Mouse (Mus musculus) T-helper 17 cell (primary cell): Measurements from ENCODE around the gene Iscu.
"Not testable (repeated sequence)": the region's sequence is repeated elsewhere in the genome, so short reads cannot be mapped to it uniquely, and the experiment has no call there.

Source experiments
- in situ Hi-C, 2 experiments: fragments of 300-600 bp; cut with MboI, MseI; formaldehyde crosslinking; loops; 1 replicate in 1 of 2; 2 replicates in 1 of 2; pipeline ENCODE4 v1.15.1; 2025; ENCODE audit warnings: high pct_unique_total_duplicates in 2 of 2

Iscu gene

DNA sequence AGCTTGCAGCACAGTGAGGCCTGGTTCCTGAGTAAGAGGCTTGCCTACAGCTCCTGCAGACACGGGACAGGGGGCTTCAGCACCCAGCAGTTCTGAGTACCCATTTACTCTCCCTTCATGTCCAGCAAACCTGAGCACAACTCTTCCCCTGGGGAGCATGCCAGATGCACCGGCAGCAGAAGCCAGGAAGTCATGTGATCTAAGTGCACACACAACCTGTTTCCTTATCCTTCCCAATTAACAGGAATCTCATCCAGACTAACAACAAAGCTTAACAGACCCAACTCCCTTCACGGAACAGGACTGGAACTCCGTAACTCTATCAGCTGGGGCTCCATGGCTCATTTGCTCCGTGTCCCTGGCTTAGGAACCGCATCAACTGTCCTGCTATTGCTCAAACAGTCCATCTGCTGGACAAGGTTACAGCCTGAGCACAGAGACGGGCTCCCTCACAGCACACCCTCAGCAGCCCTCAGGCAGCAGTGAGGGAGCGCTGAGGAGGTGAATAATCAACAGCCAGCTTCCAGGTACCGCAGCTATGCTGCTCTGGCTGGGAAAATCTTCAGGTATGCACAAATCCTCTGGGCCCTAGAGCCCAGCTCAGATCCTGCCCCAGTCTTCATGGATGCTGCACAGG lies 20.9 kb upstream of the Iscu start:
- in situ Hi-C loops = no loop called here

DNA sequence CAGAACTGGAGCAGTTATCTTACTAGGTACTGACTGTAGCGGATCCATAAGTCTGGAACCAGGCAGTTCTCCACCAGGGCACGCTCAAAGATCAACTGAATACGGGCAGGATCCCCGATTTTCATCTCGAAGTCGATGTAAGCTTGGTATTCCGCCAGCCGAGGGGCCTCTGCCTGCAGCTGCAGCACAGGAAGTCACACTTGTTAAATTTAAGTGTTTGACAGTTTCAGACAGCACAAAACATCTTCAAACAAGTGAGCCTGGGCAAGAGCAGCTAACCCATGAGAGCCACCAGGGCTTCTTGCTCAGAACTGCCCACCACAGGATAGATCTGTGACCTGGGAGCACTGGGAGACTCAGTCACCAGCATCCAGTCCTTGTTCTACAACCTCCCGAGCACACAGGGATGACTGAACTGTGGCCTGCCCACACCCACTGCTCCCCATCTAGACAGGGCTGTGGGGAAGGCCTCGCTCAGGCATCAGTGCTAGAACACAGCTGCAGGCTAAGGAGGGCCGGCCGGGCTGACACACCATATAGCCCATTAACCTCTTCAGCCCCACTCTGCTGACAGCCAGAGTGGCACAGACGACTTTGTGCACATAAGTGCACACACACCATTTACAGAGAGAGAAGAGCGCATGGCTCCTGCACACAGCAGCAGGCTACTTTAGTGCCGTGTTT lies 17.1 kb upstream of the Iscu start:
- in situ Hi-C loops = no loop called here

DNA sequence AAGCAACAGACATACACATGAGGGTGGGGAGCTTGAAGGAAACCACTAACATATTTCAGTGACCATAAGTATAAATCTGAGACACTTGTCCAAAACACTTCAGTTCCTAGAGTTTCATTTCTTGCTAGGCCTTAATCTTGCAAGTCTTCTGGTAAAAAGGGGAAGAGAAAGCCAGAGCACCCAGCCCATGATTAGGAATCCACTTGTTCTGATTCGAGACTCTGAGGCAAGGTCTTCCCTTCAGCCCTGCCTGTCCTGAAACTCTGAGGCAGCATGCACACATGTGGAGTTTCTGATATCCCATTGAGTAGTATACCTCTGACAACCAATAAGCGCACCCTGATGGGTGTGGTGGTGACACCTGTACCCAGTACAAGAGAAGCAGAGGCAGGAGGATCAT lies 11.0 kb upstream of the Iscu start:
- in situ Hi-C loops = no loop called here

DNA sequence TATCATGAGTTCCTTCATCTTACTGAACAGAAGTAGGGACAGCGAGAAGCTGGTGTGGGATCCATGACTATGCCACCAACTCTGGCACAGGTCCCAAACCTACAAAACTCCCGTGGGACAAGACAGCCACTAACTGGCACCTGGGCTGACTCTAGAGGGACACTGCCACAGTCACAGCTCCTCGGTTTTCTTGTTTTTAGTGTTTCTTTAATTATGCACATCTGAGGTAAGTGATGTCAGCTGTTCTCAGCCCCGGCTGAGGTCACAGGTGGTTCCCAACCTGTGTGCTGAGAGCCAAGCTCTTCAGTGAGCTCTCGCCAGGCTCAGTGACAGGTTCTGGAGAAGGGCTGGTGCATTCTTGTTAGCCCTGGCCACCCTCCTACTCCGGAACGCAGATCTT lies 8.1 kb upstream of the Iscu start:
- in situ Hi-C loops = no loop called here

DNA sequence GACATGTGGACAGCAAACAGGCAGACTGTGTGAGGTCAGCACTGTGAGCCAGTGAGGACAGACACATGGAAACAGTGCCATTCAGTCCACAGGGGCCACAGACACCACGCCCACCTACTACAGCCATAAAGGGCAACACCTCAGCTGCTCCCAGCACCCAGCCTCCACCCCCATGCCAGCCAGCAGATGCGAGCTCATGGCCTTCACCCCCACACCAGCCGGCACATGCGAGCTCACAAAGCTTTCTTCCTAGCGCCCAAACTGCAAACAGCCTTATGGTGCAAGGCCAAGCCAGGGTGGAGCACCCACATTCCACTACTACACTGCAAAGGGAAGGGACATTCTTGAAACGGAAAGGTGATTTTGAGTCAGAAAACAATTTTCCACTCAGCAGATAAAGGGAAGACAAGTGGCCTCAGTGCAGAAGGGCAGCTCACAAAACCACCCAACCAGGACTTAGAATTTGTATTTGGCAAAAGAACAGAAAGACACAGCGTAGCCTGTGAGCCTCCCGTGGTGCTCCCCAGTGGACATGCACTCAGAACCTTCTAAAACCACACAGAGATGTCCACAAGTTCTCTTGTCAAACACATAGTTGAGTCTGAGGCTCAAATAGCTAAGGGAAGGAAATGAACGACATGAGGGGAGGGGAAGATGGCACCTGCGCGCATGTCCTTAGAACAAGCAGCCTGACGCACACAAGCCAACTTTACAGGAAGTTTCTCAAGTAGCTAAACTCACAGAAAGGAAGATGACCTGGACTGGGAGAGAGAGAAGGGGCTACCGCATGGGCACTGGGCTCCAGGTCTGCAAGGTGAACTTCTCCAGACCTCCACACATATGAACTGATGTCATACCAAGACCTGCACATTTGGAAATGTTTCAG lies 6.7 kb upstream of the Iscu start:
- in situ Hi-C loops = no loop called here

DNA sequence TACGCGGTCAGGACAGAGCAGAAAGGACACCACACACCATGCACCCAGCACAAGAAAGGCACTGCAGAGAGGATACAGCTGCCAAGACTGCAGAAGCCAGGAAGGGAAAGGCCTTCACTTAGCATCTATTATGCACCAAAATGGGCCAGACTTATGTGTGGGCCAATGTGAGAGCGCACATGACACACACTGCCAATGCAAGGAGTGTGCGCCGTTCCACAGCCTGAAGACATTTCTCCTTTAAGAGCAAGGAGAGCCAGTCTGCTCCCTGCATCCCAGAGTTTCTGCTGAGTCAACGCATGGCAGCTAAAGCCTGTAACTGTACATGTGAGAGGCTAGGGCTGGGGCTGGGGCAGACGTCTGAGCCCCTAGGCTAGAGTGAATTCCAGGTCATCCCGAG lies 3.7 kb upstream of the Iscu start:
- in situ Hi-C loops = no loop called here

DNA sequence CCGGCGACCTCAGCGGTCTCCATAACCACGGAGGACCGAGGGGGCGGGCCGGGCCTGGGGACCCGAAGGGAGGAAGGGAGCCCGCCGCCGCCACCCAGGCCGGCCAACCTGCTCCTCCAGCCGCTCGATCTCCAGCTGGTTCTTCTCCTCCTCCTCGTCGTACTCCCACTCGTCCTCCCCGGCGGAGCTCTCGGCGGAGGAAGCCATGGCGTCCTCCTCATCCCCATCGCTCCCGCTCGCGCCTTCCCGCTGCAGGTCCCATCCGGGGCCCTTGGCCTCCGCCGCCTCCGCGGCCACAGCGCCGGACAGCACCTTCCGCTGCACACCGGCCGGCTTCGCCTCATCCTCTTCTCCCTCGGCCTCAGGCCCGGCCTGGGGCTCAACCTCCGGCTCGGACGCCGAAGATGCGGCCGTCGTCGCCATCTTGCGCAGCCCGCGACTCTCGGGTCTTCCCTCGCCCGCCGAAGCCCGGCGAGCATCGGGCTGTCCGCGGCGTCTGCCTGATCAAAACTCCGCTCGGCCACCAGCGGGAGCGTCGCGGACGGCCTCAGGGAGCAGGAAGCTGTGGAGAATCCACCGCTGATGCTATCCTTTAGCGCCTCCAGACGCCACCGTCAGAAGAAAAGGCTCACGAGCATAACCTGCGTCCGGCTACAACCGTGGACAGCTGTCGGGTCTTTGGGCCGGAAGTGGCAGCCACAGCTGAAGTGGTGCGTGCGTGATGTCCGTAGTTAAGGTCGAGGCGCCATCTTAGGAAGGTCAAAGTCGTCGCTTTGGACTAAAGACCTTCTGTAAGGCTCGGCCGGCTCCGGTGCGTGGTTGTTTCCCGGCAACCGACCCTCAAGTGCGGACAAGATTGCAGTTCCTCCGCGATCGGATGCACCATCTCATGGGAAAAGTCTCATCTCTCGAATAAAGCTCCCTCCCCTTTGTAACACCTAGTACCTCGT lies 1.1 kb upstream of the Iscu start:
- in situ Hi-C loops = loop anchor here (5.0 kb wide), 1 partner anchor 41 kb away; no protein-coding TSS in a partner anchor

DNA sequence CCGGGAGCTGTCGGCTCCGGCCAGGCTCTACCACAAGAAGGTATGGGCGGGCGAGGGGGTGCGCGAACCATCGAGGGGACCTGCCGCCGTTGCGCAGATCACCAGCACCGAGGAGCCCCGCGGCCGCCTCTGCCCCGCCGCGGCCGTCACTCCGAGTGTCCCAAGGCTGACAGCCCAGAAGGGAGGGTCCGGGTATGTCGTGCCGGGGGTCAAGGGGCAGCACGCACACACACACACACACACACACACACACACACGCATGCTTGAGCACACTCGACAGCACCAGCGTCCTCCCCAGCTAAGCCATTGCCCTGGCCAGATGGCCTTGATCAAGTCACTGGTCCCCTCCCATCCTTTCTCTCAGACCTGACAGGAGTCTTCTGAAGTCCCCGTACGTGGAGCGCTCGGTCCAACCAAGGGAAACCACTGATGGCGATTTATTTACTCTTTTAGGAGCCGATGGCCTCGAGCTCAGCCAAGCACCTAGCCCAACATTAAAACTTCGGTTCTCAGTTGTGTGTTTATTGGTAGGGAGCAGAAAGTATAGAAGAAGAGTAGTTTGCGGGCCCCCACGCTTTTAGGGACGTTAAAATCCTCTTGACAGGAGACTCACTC lies 464 bp downstream of the Iscu start:
- in situ Hi-C loops = loop anchor here (5.0 kb wide), 1 partner anchor 39 kb away; no protein-coding TSS in a partner anchor

DNA sequence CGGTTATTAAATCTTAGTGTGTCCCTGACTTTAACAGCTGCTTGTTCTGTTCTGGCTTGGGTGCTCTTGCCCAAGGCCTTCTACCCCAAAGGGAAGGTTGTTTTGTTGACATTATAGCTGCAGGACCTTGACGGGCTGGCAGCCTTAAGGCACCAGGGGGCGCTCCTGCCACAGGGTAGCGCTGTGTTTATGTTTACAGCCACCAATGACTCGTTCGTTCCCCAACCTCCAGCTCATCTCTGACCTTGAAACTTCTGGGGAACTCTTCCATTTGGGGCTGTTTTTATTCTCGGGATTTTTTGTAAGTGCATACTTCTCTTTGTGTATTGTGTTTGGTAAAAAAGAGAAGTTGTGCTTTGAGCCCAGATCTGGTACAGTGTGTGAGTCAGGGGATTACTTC lies 1.1 kb downstream of the Iscu start:
- in situ Hi-C loops = loop anchor here (5.0 kb wide), 1 partner anchor 39 kb away; no protein-coding TSS in a partner anchor

DNA sequence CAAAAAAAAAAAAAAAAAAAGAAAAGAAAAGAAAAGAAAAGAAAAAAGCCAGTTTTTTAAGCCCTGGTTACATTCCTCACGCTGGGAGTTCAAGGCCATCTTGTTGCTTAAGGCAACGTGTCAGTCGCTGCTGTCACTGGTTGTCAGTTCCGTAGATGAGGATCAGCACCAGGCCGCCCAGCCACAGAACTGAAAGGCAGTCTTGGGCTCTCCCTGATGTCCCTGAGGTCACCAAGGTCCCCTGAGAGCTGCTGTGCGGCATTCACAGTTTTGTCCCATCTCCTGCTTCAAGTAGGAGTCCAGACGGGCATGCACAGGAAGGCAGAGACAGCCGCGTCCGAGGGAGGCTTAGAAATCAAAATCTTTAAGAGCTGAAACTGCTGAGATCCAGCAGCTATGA lies 3.0 kb downstream of the Iscu start:
- in situ Hi-C loops = no loop called here

DNA sequence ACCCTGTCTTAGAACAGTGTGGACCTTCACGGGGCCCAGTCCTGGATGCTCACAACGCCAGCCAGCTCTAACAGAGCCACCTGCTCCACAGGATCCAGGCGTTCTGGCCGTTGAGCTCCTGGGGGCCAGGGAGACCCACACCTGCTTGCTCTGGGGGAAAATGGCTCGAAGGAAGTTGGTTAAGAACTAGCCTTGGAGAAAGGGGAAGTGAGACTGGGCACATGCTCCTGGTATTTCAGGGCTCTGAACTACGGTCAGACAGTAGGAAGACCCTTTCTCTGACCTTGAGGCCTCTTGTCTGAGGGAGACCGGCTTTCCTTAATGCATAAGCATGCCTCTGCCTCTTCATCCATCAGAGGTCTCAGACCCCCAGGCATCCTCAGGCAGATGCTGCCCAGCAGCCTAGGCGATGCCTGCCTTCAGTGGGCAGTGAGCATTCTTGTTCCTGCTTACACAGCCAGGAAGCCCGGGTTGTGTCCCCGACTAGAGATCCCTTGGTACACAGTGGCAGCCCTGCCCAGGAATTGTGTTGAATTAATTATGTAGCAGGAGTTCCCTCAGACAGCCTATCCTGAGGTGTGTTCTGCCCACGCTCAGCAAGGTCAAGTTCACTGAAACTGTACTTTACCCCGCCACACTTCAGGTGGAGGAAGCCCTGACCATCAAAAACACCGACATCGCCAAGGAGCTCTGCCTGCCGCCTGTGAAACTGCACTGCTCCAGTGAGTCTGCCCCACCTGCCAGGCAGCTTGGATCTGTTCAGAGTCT lies 3.8 kb downstream of the Iscu start:
- in situ Hi-C loops = no loop called here

DNA sequence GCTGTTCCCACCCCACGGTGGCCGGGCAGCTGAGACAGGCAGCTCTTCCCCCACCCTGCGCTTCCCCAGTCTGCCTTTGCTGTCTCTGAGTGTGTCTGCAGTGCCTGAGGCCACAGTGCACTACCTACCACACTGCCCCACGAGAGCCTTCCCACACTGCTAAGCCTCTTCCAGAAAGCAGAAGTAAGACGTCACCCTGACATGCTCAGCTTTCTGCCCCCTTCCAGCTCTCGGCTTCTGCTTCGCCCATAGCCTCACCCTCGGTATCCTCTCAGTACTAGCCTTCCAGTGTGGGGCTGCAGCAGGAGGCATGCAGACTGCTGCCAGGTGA lies 4.3 kb downstream of the Iscu start:
- in situ Hi-C loops = no loop called here

DNA sequence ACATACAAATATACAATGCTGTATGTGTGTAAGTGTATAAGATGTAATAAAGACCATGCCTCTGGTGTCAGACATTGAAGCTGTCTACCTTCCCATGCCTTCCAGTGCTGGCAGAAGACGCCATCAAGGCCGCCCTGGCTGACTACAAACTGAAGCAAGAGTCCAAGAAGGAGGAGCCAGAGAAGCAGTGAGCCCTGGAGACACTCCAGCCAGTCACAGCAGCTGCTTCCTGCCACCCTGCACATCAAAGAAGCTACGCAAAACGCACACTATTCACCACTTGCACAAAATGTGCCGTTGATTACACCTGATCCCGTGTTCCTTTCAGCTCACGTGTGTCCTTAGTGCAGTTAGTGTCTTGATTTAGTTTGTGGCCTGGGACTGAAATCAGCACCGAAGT lies 5.2 kb downstream of the Iscu start:
- in situ Hi-C loops = not testable (repeated sequence)

DNA sequence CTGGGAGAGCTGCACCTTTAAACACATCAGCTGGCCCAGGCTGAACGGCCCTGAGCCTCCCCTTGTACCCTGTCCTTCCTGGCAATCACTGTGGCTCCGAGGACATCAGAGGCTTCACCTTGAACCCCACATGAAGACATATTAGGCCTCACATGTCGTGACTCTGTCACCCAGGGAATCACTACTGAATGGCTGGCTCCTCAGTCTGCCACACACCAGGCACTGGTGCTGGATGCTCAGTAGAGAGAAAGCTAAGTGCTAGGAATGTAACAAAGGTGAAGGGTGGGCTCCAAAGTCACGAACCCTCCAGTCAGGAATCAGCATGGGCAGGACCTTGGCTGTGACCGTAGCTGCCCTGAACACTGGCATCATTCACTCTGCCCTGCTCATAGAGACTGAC lies 7.0 kb downstream of the Iscu start:
- in situ Hi-C loops = no loop called here

DNA sequence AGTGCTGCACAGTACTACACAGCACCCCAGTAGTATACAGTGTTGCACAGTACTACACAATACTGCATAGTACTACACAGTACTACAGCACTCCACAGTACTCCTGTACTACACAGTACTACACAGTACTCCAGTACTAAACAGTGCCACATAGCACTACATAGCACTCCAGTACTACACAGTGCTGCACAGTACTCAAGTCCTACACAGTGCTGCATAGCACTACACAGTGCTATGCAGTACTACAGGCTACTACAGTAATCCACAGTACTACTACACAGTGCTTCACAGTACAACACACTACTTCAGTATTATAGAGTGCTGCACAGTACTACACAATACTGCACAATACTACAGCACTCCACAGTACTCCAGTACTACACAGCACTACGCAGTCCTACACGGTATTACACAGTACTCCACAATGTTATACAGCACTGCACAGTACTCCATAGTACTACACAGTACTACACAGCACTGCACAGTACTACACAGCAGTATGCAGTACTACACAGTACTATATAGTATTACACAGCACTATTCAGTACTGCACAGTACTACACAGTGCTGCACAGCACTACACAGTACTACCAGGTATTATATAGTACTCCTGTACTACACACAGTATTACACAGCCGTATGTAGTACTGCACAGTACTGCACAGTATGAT lies 7.7 kb downstream of the Iscu start:
- in situ Hi-C loops = loop anchor here in 1 of 2 experiments (5.0 kb wide), 1 partner anchor 162 kb away; no protein-coding TSS in a partner anchor

DNA sequence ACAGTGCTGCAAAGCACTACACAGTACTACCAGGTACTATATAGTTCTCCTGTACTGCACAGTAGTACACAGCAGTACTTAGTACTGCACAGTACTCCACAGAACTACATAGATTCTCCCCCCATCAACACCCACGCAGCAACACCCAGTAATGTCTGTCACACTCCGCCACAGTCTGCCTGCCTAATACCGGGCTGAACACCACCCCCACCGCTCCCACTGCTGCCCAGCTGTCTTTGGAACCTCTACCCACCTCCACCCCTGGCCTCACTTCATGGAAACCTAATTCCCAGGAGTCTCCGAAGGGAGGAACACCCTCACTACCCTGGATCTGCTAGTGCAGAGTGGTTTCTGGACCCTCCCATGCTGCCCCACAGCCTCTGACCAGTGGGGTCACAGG lies 8.2 kb downstream of the Iscu start:
- in situ Hi-C loops = loop anchor here in 1 of 2 experiments (5.0 kb wide), 1 partner anchor 162 kb away; no protein-coding TSS in a partner anchor

DNA sequence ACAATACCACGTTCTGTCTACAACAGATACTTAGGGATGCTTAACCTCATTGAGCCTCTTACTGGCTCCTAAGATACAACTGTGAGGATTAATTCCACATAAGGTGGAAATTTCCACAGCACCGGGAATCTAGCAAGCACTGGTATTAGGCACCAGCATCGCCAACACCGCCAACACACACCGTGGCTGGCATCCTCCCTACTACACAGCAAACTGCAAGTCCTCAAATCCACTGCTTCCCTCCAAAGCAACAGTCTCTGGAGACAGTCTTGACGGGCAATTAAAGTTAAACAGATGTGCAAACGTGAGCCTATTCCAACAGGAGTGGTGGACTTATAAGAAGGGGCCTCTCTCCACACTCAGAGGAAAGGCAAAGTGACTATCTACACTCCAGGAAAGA lies 8.7 kb downstream of the Iscu start:
- in situ Hi-C loops = loop anchor here in 1 of 2 experiments (5.0 kb wide), 1 partner anchor 161 kb away; no protein-coding TSS in a partner anchor

DNA sequence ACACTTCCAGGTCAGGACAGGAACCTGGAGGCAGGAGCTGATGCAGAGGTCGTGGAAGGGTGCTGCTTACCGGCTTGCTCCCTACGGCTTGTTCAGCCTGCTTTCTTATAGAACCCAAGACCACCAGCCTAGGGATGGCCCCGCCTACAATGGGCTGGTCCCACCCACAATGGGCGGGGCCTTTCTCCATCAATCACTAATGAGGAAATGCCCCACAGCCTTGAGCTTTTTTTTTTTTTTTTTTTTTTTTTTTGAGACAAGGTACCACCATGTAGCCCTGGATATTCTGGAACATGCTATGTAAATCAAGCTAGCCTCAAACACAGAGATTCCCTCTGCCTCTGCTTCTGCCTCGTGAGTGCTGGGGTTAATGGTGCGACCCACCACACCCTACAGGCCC lies 9.3 kb downstream of the Iscu start:
- in situ Hi-C loops = loop anchor here in 1 of 2 experiments (5.0 kb wide), 1 partner anchor 160 kb away; no protein-coding TSS in a partner anchor

DNA sequence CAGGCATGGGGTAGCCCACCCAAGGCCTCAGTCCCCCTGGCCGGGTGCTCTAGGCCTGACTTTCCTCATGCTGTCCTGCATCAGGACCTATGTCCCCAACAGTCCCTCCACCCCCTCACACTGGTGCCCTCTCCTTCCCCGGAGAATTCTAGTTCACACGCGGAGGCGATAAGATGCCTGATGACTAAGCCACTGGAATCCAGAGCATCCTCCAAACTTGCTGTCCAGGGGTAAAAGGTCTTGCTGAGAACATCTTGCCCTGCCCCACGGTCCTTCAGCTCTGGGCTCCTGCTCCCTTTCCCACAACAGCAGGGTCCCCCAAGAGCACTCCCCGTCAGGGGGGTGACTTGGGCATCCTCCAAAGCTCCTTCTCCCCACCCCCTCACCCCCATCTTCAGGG lies 10.1 kb downstream of the Iscu start:
- in situ Hi-C loops = loop anchor here in 1 of 2 experiments (5.0 kb wide), 1 partner anchor 160 kb away; no protein-coding TSS in a partner anchor
